Mouse (Mus musculus) lung, postnatal 36 days (tissue): ENCODE data around the gene Gm19345.
A peak's percentile ranks its signal among the peaks of the same experiment; 100 is the strongest.

Source experiments
- DNase-seq: peaks from one replicate; pipeline ENCODE4 v3.0.0; 2022; ENCODE audit warnings: mixed read lengths

The Gm19345 gene

DNA sequence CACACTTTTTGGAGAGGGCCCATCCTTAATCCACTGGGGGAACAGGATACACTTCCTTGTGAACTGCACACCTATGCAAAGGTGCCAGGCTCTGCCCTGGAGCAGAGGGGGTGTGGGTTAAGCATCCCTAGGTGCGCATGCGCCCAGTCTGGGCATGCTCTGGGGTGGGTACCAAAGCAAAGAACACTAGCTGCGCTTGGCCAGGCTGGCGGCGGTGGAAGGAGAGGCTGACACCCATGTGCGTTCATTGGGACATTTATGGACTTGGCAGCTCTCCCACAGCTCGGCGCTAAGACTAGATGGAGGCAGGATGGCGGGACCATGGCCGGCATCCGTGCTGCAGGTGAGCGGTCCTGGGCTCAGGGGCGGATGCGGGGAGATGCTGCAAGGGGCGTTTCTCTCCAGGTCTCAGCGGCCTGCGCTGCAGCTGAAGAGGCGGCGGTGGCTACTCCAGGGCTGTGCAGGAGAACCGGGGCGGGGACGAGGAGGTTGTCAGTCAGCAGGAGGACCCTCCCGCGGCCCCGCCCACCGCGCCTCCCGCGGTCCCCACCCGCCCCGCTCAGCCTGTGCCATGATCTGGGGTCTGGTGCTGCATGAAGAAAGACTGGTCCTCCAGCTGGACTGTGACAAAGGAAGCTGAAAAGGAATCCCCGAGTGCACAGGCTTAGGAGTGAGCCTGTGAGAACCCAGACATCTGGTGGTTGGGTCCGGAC lies at the start of gene Gm19345:
TSS of gene Gm19345 (plus strand) at position 146 of the 713 bp plus-strand sequence.
- DNase-seq, result peak; percentile 20

DNA sequence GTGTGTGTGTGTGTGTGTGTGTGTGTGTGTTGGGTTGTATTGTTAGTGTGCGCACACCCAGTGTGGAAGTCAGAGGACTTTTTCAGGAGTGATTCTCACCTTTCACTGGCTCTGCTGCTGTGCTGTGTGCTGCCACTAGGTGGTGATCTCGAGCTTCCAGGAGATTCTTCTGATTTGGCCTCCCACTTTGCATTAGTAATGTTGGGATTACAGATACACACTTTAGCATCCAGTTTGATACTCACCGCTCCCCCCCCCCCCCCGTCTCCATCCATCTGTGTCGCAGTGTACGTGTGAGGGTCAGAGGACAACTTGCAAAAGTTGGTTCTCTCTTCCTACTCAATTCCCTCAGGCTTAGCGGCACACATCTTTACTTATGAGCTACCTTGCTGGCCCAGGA lies 48.8 kb upstream of the Gm19345 start:
- peak; percentile 87 for DNase-seq

DNA sequence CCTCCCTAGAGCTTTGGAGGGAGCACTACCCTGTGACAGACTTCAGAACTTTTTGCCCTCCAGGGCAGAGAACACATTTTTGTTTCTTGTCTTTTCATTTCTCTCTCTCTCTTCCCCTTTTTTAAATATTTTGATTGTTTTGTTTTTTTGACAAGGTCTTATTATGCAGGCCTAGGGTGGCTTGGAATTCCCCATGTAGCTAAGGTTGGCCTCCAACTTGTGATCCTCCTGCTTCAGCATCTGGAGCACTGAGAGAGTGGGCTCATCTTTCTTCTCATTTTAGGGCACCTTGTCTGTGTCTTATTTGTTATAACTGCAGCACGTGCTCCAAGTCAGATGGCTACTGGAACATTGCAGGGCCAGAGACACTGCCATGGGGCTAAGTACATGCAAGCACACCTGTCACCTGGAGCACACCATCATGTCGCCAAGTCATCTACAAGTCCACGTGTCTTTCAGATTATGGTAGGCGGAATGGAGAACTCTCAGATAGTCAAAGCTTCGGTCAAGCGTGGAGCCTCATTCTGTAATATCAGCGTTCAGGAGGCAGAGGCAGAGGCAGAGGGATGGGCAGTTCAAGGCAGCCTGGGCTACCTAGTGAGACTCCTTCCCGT lies 45.3 kb upstream of the Gm19345 start:
- DNase-seq, result no peak

DNA sequence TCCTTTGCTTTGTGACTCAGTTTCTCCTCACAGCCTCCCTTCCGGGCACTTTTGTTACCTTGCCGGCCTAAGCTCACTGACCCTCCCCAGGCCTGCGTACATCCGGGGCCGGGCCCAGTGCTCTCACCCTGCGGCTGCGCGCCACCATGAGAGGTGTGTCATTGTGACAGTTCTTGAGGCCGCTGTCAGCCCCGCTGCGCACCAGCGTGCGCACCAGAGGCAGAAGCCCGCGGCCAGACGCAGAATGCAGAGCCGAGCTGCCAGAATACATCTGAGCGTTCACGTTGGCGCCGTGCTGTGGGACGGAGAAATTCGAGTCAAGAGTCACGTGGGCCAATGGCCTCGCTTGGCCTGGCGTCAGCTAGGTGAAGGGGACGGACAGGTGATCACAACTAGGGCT lies 42.4 kb upstream of the Gm19345 start:
- peak; percentile 26 for DNase-seq

DNA sequence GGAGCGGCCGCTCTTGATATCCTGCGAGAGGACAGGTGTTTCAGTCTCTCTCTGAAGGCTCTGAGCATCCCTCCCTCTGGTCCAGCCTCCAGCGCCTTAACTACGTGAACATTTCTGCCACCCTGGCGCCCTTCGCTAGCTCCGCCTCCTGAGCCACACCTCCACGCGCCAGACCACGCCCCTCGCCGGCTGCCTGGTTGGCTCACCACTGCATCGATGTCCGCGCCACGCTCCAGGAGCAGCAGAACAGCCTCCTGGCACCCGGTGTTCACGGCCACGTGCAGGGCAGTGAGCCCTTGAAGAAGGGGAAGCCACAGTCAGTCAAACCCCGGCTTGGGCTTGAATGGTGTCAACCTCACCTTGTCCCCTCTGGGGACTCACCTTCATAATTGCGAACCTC lies 40.7 kb upstream of the Gm19345 start:
- DNase-seq, result peak; percentile 76

DNA sequence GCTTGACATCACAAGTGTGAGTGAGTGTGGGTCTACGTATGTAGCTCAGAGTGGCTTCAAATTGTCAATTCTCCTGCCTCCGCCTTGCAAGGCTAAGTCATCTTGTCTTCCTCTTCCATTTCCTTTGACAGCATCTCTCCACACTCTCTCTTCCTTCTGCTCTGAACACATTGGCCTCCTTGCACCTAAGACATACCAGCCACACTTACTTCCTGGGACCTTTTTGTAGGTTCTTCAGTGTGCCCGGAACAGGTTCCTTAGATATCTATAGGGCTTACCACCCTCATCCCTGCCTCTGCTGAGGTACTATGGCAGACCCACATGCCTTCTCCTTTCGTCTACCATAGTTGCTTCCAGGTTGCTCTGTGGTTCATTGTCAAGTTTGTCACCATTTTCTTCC lies 38.6 kb upstream of the Gm19345 start:
- no peak for DNase-seq

DNA sequence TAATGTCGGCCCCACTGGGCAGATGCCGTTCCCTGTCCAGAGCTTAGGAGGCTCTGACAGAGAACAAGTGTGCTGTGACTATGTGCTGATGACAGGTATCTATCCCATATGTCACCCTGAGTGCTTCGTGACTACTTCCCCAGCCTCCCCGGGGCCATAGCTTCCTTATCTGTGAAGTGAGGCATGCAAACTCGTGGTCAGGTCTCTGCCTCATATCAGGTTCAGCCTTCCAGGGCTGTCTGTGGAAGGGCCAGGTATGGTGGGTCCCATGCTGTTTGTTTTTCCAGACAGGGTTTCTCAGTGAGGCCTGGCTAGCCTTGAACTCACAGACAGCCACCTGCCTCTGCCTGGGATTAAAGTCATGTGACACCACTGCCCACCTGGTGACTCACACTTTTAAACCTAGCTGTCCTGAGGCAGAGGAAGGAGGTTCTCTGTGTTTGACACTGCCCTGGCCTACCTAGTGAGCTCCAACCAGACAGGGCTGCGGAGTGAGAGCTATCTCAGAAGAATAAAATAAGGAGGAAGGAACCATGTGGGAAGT lies 38.2 kb upstream of the Gm19345 start:
- no peak for DNase-seq

DNA sequence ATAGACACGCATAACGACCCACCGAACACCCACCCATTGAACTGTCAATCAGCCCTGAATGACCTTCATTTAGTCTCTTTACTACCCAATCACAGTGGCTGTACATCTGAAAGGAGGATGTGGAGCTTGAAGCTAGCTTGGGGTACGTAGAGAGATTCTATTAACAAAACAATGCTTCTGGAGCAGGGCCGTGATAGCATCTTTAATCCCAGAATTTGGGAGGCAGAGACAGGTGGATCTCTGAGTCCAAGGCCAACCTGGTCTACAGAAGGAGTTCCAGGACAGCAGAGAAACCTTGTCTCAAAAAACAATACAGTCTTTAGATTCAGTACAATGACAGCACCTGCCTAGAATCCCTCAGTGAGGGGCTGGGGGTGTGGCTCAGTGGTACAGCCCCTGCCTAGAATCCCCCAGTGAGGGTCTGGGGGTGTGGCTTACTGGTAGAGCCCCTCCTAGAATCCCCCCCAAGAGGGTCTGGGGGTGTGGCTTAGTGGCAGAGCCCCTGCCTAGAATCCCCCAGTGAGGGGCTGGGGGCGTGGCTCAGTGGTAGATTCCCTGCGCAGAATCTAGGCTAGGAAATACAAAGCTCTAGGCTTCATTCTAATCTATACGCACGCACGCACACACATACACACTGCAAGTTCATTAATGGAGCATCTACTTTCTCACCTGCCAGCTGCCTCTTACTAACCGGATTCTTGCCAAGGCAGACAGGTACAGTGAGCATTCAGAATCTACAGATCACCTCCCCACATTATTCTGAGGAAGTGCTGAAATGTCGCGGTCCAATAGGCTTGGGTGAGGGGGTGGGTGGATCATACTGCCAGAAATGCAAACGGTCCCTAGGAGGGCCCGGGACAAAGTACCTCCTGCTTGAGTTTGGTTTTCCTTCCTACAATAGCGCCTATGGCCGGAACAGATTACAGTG lies 36.2 kb upstream of the Gm19345 start:
- no peak for DNase-seq

DNA sequence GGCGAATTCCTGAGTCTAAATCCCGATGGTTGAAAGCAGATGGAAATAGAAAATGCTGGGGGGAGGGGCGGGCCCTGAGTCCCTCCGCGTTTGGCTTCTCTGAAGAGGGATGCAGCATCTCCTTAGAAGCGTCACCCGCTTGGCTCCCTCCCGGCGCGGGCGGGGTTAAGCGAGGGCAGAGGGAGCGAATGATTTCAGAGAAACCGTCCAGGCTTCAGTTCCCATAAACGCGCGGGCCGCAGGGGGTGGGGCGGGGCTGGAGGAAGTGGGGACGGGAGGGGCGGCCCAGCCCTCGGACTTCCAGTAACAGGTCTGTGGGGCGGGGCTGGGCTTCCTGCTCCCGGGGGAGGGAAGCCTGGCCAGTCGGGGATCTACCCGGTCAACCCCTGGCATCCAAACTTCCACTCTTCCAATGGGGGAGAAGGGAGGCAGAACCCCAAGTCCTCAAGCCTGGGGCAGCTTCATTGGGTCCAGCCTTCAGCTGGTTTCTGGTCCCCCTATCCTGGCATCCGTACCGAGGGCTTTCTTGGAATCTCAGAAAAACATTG lies 35.5 kb upstream of the Gm19345 start:
- peak; percentile 97 for DNase-seq

DNA sequence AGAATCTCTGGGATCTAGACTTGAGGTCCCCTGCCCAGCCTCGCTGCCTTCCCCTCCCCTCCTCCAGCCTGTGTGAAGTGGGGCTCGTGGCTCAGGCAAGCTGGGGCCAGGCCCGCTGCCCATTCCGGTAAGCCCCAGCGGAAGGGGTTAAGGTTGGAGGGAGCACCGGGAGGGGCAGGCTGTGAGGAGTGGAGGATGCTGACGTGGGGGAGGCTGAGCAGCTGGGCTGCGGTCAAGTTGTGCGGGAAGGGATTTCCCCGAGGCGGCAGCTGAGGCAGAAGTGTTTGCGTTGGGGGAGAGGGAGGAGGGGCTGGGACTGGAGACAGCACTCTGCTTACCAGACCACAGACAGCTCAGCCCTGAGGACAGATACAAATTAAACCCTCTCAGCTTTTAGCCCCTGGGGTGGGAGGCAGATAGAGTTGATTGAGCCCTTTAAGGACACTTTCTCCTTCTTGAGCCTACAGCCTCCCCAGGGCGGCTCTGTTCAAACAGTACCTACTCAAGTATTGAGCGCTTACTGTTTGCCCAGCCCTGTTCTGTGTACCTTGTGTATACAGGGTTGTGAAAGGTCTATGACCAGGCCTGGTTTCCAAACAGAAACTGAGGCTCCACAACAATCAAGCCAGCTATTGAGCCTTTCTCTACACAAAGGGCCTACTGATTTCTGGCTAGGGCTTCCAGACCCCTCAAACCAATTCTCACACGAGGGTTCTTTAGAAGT lies 34.3 kb upstream of the Gm19345 start:
- peak; percentile 91 for DNase-seq

DNA sequence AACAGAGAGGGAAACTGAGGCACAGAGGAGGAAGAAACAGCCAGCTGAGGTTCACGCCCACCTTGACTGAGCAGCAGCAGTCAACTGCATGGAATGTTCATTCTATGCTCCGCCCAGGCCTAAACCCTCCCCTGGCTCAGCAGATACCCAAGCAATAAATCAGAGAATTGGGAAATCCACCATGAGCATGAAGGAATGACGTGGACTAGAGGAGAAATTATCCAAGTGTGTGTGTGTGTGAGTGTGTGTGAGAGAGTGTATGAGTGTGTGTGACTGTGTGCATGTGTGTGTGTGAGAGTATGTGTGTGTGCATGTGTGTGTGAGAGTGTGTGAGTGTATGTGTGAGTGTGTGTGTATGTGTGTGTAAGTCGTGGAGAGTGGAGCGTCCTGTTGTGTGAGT lies 33.4 kb upstream of the Gm19345 start:
- peak; percentile 77 for DNase-seq

DNA sequence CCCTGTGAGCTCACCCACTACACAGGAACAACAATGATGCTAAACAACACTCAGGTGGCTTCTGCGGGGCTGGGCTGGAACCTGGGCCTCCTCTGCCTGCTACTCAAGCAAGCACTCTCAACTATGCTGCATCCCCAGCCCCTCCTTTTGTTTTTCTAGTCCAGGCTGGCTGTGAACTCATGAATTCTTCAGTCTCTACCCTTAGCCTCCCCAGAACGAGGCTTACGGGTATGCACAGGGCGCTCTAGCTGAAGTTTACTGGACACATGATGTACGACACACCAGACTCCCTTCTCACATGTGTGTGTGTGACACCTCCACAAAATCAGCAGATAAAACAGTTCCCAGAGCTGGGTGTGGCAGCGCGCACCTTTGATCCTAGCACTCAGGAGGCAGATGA lies 32.9 kb upstream of the Gm19345 start:
- no peak for DNase-seq

DNA sequence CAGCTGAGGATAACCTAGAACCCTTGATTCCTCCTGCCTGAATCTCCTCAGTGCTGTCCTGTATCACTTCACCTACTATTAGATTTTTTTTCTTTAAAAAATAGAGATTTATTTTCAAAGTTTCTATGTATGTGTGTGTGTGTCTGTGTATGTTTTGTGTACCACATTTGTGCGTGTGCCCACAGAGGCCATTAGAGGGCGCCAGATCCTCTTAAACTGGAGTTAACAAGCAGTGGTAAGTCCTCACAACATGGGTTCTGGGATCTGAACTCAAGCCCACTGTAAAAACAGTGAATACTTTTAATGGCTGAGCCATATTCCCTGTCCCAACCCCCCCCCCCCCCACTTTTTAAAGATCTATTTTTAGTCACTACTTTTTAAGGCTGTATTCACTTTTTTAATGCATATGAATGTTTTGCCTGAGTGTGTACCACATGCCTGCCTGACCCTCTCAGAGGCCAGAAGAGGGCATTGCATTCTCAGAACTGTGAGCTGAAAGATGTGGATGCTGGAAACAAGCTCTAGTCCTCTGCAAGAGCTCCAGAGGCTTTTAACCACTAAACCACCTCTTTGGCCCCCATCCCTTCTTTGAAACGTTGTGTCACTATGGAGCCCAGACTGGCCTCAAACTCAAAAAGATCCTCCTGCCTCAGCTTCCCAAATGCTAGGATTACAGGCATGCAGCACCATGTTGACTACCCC lies 31.3 kb upstream of the Gm19345 start:
- DNase-seq, result no peak

DNA sequence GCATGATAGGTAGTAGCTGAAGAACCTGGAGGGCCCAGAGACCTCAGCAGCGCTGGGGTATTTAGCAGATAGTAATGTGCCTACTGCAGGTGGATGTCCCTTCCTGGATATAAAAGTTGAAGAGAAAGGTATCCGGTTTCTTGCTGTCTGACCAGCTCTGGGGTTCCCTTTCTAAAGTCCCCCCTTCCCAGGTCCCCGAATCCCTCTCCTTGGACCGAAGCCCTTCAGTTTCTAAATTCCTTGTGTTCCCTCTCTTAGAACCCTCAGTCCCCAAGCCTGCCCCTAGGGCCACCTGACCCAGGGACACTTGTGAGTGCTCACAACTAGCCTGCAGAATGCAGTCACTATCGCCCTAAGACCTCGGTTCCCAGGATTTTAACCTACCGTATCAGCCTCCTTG lies 30.2 kb upstream of the Gm19345 start:
- DNase-seq, result no peak

DNA sequence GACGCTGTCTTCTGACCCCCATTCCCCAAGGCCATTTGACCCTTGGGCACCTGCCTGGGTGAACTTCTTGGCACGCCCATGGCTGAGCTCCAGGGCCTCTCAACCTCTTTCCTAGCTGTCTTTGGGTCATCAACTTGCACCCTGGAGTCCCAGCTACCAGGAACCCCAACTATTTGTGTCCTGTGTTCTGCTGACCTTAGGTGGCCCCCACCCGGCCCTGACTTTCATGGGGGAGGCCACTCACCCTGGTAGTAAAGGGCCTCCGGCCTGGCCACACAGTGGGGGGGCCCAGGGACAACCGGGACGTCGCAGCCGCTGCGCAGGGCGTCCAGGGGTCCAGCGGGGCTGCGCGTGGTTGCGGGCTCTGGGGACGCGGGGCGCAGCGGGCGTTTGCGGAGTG lies 29.6 kb upstream of the Gm19345 start:
- DNase-seq, result no peak

DNA sequence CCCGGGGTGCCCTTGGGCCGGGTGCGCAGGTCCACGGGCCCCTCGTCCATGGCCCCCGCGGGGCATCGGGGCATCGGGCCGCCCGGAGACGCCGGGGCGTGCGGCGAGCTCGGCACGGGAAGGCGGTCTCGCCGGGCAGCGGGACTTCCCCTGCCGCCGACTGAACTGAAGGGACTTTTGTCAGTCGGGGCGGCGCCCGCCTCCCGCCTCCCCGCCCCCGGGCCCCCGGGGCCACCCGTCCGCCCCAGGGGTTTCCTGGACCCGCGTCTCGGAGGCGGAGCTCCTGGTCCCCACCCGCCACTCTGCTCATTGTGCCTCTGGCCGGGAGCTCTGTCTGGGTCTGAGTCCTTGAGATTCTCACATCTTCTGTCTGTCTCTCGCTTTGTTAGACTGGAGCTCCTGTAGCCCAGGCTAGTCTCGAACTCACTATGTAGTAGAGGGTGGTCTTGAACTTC lies 29.2 kb upstream of the Gm19345 start, which contains the start of gene Bcl3:
TSS of gene Bcl3 (minus strand) at position 167 of the 455 bp plus-strand sequence.
- DNase-seq, result peak; percentile 84

DNA sequence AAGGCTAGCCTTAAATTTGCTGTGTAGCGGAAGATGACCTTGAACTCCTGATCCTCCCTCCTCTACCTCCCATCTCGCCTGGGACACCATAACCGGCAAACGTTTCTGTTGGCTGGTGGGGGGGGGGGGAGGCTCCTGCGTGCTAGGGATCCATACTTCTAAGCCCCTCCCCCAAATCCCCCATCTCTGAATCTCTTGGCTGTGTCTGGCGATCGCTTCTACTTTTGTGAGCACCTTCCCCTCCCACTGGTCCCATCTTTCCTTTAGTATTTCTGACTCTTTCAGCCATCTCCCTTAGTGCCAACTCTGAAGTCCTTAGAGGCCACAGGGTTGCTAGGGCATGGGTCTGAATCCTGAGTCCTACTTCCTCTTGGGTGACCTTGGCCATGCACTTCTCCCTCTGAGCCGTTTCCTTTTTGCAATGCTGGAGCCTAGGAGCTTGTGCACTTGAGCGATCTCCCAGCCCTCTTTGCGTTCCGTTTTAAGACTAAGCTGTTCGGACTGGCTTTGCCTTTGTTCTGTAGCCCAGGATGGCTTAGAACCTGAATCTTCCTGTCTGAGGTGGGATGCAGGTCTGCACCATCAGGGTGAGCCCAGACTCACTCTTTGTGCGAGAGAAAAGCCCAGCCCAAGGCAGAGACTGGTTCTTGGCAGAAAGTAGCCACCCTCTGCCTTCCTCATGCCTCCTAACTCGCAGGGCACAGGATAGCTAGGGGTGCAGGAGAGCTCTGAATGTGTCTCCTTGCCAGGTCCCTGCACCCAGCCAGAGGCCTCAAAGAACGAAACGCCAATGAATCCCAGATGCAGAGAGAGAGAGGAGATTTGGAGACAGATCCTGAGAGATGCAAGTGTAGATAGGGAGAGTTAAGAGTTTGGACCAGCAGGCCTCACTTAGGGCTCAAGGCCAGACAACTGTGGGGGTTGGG lies 28.3 kb upstream of the Gm19345 start:
- peak; percentile 52 for DNase-seq

DNA sequence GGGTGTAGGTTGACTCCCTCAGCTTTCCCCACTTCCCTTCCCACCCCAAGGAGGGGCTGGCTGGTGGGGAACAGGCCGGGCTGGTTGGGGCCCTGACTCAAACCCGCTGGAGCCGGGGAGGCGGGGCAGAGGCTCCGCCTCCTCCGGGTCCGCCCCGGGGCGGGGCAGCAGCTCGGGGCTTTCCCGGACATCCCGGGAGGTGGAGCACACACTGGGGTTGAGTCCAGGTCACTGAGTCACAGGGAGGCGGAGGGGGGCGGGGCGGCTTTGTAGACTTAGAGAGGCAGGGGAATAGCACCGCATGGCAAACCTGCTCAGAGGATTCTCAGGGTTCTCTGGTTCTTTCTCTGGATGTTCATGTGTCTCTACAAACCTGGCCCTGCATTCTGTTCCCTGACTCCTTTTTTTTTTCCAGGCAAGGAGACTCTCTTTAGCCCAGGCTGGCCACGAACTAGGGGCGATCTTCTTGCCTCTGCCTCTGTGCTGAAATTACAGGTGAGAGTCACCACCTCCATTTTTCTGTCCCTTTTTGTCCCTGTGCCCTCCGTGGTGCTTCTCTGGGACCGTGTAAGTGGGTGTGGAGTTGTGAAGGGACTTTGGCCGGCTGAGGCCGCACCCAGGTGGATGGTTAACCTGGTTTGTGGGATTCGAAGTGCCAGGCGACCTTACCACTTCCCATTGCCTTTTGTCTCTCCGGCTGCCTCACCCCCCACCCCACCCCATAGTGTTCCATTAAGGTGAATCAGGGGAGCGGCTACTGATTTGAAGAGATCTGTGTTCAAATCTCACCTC lies 27.4 kb upstream of the Gm19345 start:
- DNase-seq, result peak; percentile 96

DNA sequence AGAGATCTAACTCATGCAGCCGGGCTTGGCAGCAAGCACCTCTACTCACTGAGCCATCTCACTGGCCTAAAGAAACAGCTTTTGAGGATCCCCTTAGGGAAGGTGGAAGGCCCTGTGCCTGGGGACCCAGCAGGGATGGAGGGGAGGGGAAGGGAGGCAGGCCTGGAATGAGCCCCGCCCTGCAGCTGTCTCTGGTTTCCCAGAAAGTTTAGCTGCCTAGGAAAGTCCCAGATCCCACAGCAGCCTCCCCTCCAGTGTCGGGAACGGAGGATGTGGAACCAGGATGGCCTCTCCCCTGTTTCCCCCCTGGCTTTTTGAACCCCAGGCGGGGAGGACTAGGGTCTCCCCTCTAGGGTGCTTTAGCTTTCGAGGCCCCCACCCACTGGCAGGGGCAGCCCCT lies 25.0 kb upstream of the Gm19345 start:
- no peak for DNase-seq

DNA sequence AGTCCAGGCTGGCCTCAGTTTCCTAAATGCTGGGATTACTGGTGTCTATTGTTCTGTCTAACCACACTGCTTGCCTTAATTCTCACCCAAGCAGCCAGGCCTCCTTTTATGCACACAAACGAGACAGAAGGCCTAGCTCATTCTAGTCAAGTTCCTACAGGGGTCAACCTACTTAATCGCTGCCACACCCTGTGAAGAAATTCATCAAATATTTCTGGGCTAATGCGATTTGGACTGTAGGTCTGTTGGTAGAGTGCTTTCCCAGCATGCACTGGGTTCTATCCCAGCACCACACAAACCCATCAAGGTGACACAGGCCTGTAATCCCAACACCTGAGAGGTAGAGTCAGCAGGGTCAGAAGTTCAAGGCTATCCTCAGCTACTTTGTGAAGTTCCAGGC lies 22.1 kb upstream of the Gm19345 start:
- no peak for DNase-seq
